Mouse (Mus musculus) forebrain, embryonic 16.5 days (tissue): ENCODE measurements around the gene Htra2. TPM values are rescaled to one million over a fixed set of nuclear protein-coding genes. Genes with fewer than 3 reads are reported as not detected.

Experiments
- ATAC-seq: fragments of 200-750 bp; cut with Nextera tagmentation; 2 replicates; pipeline ENCODE4 v1.8.0; 2017; ENCODE audit warnings: mild to moderate bottlenecking, moderate library complexity
- H3K27ac ChIP-seq: fragments of 300-500 bp; sonication (generic); 2 replicates; pipeline ENCODE4 v1.5.1; 2014; ENCODE audit warnings: low read length, control low read depth
- H3K27me3 ChIP-seq: fragments of 300-500 bp; sonication (generic); replicated peaks from 2 replicates; pipeline ENCODE4 v1.6.1; 2014; ENCODE audit warnings: low read length; ENCODE audit not compliant: control insufficient read depth, insufficient read depth
- H3K36me3 ChIP-seq: fragments of 300-500 bp; sonication (generic); 2 replicates; pipeline ENCODE4 v1.6.1; 2014; ENCODE audit not compliant: control insufficient read depth, insufficient read depth
- H3K4me1 ChIP-seq: fragments of 300-500 bp; sonication (generic); replicated peaks from 2 replicates; pipeline ENCODE4 v1.6.1; 2014; ENCODE audit warnings: low read length; ENCODE audit not compliant: control insufficient read depth, insufficient read depth
- H3K4me2 ChIP-seq: fragments of 300-500 bp; sonication (generic); 2 replicates; pipeline ENCODE4 v1.6.1; 2014; ENCODE audit warnings: mild to moderate bottlenecking, low read length, control low read depth
- H3K4me3 ChIP-seq: fragments of 300-500 bp; sonication (generic); replicated peaks from 2 replicates; pipeline ENCODE4 v1.5.1; 2014; ENCODE audit warnings: mild to moderate bottlenecking, low read length, control low read depth
- H3K9ac ChIP-seq: fragments of 300-500 bp; sonication (generic); replicated peaks from 2 replicates; pipeline ENCODE4 v1.6.1; 2014; ENCODE audit warnings: low read depth, low read length, control low read depth
- H3K9me3 ChIP-seq: fragments of 300-500 bp; sonication (generic); 2 replicates; pipeline ENCODE4 v1.6.1; 2016; ENCODE audit warnings: low read length; ENCODE audit not compliant: control insufficient read depth
- WGBS: fragments of 180-500 bp; shearing (Covaris S2); extraction: QIAGEN DNeasy Blood & Tissue Kit; methylation state at CpG from one replicate; pipeline ENCODE4 v1.1.7; 2014; 5-methylcytosine and 5-hydroxymethylcytosine counted together
- polyA plus RNA-seq: library from polyadenylated mRNA; unstranded; fragments of >200 nt; fragmentation: Nextera tagmentation; extraction: Ambion mirVana; gene quantifications from 2 replicates; pipeline ENCODE4 v1.2.1, GENCODE M21; 2015

Gene Htra2
- polyA plus RNA-seq, 1 experiment from 2014 or later: 77.8 TPM

- H3K36me3 ChIP-seq: no peaks in the 10 kb centered on the region
- peaks cover 51% of the 10 kb centered on the region for H3K27me3 ChIP-seq
- H3K9ac ChIP-seq: no peak overlapping the region
- 25% methylated on average over 2 of the region's 2 CpGs for WGBS
- H3K9me3 ChIP-seq: no peaks in the 10 kb centered on the region
- no peak overlapping the region for H3K27ac ChIP-seq
- no peak overlapping the region for H3K4me3 ChIP-seq
- no peak for ATAC-seq
- H3K4me2 ChIP-seq: no peak overlapping the region
- H3K4me1 ChIP-seq: peaks cover 27% of the 10 kb centered on the region
Measured at GRCm38 (mm10) chr6:83074979-83075378, 19.9 kb upstream of the Htra2 start.

DNA sequence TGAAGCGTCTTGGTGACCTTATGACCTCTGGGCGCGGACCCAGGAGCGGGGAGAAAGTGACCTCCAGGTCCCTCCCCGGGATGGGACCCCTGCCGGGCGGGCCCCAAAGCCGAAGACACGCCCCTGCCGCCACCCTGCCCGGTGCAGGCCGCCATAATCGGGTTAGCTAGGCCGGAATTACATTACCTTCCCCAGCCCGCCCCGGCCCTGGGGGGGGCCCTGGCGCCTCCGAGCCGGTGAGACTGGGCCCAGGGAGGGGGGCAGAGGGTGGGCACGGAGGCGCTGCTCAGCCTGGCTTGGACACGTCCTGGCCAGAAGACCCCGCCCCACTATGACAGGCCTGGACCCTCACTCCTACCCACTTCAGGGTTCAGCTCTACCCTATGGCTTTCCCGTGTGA, 16.1 kb upstream of the Htra2 start:
- Histone ChIP-seq H3K4me2 (no peak overlapping the region), H3K27ac (no peak overlapping the region), H3K36me3 (no peaks in the 10 kb centered on the region), H3K9me3 (no peaks in the 10 kb centered on the region), H3K4me1 (peaks cover 18% of the 10 kb centered on the region), H3K9ac (no peak overlapping the region), H3K27me3 (peaks cover 80% of the 10 kb centered on the region), H3K4me3 (no peak overlapping the region)
- no peak for ATAC-seq
- WGBS: 1% methylated on average over 23 of the region's 24 CpGs

DNA sequence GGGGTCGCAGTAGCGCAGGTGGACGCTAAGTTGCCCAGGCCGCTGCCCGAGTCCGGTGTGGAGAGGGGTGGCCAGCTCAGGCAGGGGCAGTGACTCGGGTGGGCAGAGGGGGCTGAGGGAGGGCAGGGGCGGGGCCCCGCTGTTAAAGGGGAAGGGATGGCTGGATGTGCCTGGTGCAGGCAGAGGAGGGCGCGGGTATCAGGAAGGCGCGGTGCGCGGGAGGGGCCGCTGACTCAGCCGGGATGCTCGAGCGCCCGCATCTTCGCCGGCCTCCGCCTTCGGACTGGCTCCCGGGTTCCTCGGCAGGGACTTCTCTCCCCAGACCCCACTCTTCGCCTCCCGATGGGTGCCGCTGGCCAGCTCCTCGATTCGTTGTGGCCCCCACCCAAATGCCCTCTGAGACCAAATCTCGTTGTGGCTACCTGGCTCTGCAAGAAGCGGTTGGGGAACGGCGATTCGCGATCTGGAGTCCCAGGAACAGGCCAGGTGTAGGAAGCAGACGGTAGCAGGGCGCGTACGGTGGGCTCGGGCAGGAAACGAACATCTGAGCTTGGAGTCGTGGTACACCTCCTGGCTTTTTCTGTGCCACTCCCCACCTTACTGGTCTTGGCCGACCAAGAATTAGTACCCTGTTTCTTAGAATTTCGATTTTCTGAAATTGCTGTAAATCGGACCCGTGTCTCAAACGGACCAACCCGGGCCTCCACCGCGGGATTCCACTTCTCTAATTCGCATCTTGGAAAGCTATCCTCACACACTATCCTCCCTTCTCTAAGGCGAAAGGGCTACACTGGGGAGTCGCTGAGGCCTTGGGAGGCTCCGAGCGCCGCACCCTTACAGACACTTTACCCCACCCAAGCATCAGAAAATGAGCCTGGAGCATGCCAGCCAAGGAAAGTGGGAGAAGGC, 15.5 kb upstream of the Htra2 start:
- H3K9ac ChIP-seq: no peak overlapping the region
- H3K27ac ChIP-seq: no peak overlapping the region
- peaks cover 18% of the 10 kb centered on the region for H3K4me1 ChIP-seq
- H3K4me3 ChIP-seq: no peak overlapping the region
- ATAC-seq: no peak
- H3K9me3 ChIP-seq: no peaks in the 10 kb centered on the region
- H3K36me3 ChIP-seq: no peaks in the 10 kb centered on the region
- peaks cover 80% of the 10 kb centered on the region for H3K27me3 ChIP-seq
- H3K4me2 ChIP-seq: no peak overlapping the region
- under 1% methylated on average over 51 of the region's 58 CpGs for WGBS

DNA sequence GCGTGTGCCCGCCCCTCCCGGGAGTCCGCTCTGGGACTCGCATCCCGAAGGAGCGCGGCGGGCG, 15.0 kb upstream of the Htra2 start, which contains the start of gene Tlx2:
Gene Tlx2 (minus strand): TSS at position 47 of the 64 bp plus-strand sequence.
- no peaks in the 10 kb centered on the region for H3K36me3 ChIP-seq
- no peak for ATAC-seq
- no peak within 1 kb of the TSS for H3K27ac ChIP-seq
- whole genome bisulfite sequencing: 0% methylated on average over 8 of the region's 10 CpGs
- H3K4me2 ChIP-seq: no peak within 1 kb of the TSS
- no peaks in the 10 kb centered on the region for H3K9me3 ChIP-seq
- H3K4me3 ChIP-seq: no peak within 1 kb of the TSS
- peaks cover 18% of the 10 kb centered on the region for H3K4me1 ChIP-seq
- H3K27me3 ChIP-seq: peaks cover 79% of the 10 kb centered on the region
- no peak within 1 kb of the TSS for H3K9ac ChIP-seq

GRCm38 (mm10) chr6:83069488-83070246, 14.6 kb upstream of the Htra2 start:
- Histone ChIP-seq H3K4me1 (peaks cover 18% of the 10 kb centered on the region), H3K36me3 (no peaks in the 10 kb centered on the region), H3K27me3 (peaks cover 79% of the 10 kb centered on the region), H3K4me2 (no peak overlapping the region), H3K9me3 (no peaks in the 10 kb centered on the region), H3K4me3 (no peak overlapping the region), H3K27ac (no peak overlapping the region), H3K9ac (no peak overlapping the region)
- WGBS: 1% methylated on average over 67 of the region's 69 CpGs
- peak; percentile 29 for ATAC-seq

GRCm38 (mm10) chr6:83068706-83069487, 13.8 kb upstream of the Htra2 start:
- Histone ChIP-seq H3K4me1 (peaks cover 18% of the 10 kb centered on the region), H3K4me2 (no peak overlapping the region), H3K27ac (no peak overlapping the region), H3K9me3 (no peaks in the 10 kb centered on the region), H3K36me3 (no peaks in the 10 kb centered on the region), H3K27me3 (peaks cover 80% of the 10 kb centered on the region), H3K4me3 (no peak overlapping the region), H3K9ac (no peak overlapping the region)
- ATAC-seq: no peak
- WGBS: under 1% methylated on average over 74 of the region's 81 CpGs

GRCm38 (mm10) chr6:83068221-83068620, 13.1 kb upstream of the Htra2 start:
- no peaks in the 10 kb centered on the region for H3K36me3 ChIP-seq
- no peak overlapping the region for H3K27ac ChIP-seq
- no peak for ATAC-seq
- no peaks in the 10 kb centered on the region for H3K9me3 ChIP-seq
- no peak overlapping the region for H3K9ac ChIP-seq
- peaks cover 81% of the 10 kb centered on the region for H3K27me3 ChIP-seq
- H3K4me3 ChIP-seq: no peak overlapping the region
- 1% methylated on average over 8 of the region's 8 CpGs for WGBS
- H3K4me1 ChIP-seq: peaks cover 18% of the 10 kb centered on the region
- no peak overlapping the region for H3K4me2 ChIP-seq

- H3K4me2 ChIP-seq: no peak overlapping the region
- H3K9ac ChIP-seq: no peak overlapping the region
- peaks cover 18% of the 10 kb centered on the region for H3K4me1 ChIP-seq
- no peak overlapping the region for H3K27ac ChIP-seq
- no peak for ATAC-seq
- no peaks in the 10 kb centered on the region for H3K36me3 ChIP-seq
- WGBS: 24% methylated on average over 6 of the region's 6 CpGs
- H3K27me3 ChIP-seq: peaks cover 82% of the 10 kb centered on the region
- no peak overlapping the region for H3K4me3 ChIP-seq
- H3K9me3 ChIP-seq: no peaks in the 10 kb centered on the region
Measured at GRCm38 (mm10) chr6:83066441-83066840, 11.4 kb upstream of the Htra2 start.

DNA sequence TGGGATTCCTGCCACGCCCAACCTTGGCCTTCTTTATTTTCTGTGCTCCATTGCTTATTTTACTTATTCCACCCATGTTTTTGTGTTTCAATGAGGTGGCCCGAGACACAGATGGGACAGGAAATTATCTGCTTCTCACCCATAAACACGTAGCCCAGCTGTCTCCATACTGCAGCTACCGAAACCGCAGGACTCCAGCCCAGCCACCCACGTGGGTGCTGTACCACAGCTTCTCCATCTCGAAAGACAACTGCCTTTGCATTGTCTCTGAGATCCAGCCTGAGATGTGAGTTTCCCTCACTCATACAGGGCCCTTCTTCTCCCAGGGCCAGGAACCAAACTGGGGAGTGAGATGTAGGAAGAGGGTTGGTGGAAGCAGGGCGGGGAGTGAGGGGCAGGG, 10.9 kb upstream of the Htra2 start:
- no peak for ATAC-seq
- 29% methylated on average over 8 of the region's 8 CpGs for WGBS

More for the DNA sequence above, 10.9 kb upstream of the Htra2 start:
- no peak overlapping the region for H3K27ac ChIP-seq
- no peak overlapping the region for H3K4me2 ChIP-seq
- H3K4me1 ChIP-seq: peaks cover 14% of the 10 kb centered on the region
- no peak overlapping the region for H3K4me3 ChIP-seq
- H3K36me3 ChIP-seq: no peaks in the 10 kb centered on the region
- no peak overlapping the region for H3K9ac ChIP-seq
- H3K9me3 ChIP-seq: no peaks in the 10 kb centered on the region
- H3K27me3 ChIP-seq: peaks cover 79% of the 10 kb centered on the region
